Mouse (Mus musculus): ENCODE data around the gene Suox.

DNA sequence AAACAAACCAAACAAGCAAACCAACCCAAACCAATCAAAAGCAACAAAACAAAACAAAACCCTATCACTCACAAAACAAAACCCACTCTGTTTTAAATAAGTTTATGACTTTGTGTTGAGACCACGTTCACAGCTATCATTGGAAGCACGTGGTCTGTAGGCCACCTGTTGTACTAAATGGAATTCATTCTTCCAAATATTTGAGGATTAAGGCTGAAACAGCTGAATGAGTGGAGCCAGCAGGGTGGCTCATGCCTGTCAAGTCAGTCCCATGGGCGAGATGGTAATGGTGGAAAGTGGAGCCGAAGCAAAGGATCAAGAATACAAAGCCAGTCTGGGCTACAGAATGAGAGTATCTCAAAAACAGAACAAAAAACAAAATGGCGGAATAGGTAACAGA, 26.8 kb upstream of the Suox start:
- TF ChIP-seq POLR2A (IDR thresholded peaks at IDR 0.05; ENCODE audit: control insufficient read depth, low read depth, low read length) (no peak), CTCF (IDR thresholded peaks at IDR 0.05; ENCODE audit: control insufficient read depth, insufficient read depth, insufficient replicate concordance, low read depth, low read length) (no peak)

All from testis, adult 2 months (tissue).